ENCODE assay signal across 12 mouse cellular contexts in genomic region chr2:157057758-157058157, GRCm38 (mm10). TPM values are rescaled to one million over a fixed set of nuclear protein-coding genes. Genes with fewer than 3 reads are reported as not detected.
A peak's percentile ranks its signal among the peaks of the same experiment; 100 is the strongest.
DNase-seq lines count a peak whose midpoint lies in the region; ATAC-seq and TF ChIP-seq lines count a peak whose summit lies in the region.
"Had no signal": no experiment of that assay in that cellular context is flagged by ENCODE, and none has a peak within 500 bp of the region (broad histone marks: within the 10 kb centered on the region; RNA-seq: fewer than 3 reads in every experiment).

No protein-coding gene starts in this region.

- H3K27ac ChIP-seq in hindbrain, embryonic 12.5 days: 0 out of 2 replicates have a peak overlapping the region, but pooled peaks have one; percentile 18
- H3K27ac ChIP-seq in hindbrain, embryonic 11.5 days (ENCODE audit: low read depth, low read length): no peak overlapping the region
- peak overlapping the region; percentile 85 for H3K27ac ChIP-seq in hindbrain, embryonic 13.5 days
- H3K27ac ChIP-seq in intestine, embryonic 16.5 days (ENCODE audit: low read length): no peak overlapping the region

- no peak for TF ChIP-seq CTCF in E14TG2a.4 (conservative IDR thresholded peaks at IDR 0.05; ENCODE audit: low read length)

- no peak overlapping the region for H3K4me3 ChIP-seq in hindbrain, embryonic 12.5 days
- no peak overlapping the region for H3K4me3 ChIP-seq in hindbrain, embryonic 11.5 days (ENCODE audit: low read depth, low read length)
- peak overlapping the region; percentile 79 for H3K4me3 ChIP-seq in E14TG2a.4 (replicated peaks; ENCODE audit: low read length)
- no peak overlapping the region for H3K4me3 ChIP-seq in hindbrain, embryonic 13.5 days
- no peak overlapping the region for H3K4me3 ChIP-seq in intestine, embryonic 16.5 days (ENCODE audit: low read length)

- H3K4me1 ChIP-seq in hindbrain, embryonic 12.5 days: peaks cover 37% of the 10 kb centered on the region
- peaks cover 12% of the 10 kb centered on the region for H3K4me1 ChIP-seq in hindbrain, embryonic 11.5 days (replicated peaks; ENCODE audit: control insufficient read depth, insufficient read depth, low read length)
- H3K4me1 ChIP-seq in E14TG2a.4 (replicated peaks; ENCODE audit: low read depth, low read length): peaks cover 67% of the 10 kb centered on the region
- peaks cover 55% of the 10 kb centered on the region for H3K4me1 ChIP-seq in hindbrain, embryonic 13.5 days (replicated peaks)
- peaks cover 13% of the 10 kb centered on the region for H3K4me1 ChIP-seq in intestine, embryonic 16.5 days (ENCODE audit: control insufficient read depth, insufficient read depth, low read length)

- WGBS in hindbrain, embryonic 12.5 days: 85% methylated on average over 4 of the region's 4 CpGs
- 85% methylated on average over 4 of the region's 4 CpGs for WGBS in hindbrain, embryonic 11.5 days
- WGBS in hindbrain, embryonic 13.5 days: 80% methylated on average over 4 of the region's 4 CpGs
- 91% methylated on average over 4 of the region's 4 CpGs for WGBS in intestine, embryonic 16.5 days

- ATAC-seq in hindbrain, embryonic 12.5 days (ENCODE audit: low FRiP score): no peak
- no peak for ATAC-seq in hindbrain, embryonic 11.5 days (ENCODE audit: low FRiP score)
- no peak for ATAC-seq in hindbrain, embryonic 13.5 days (ENCODE audit: low FRiP score)
- no peak for ATAC-seq in intestine, embryonic 16.5 days

- H3K4me2 ChIP-seq in hindbrain, embryonic 12.5 days (replicated peaks): no peak overlapping the region
- no peak overlapping the region for H3K4me2 ChIP-seq in hindbrain, embryonic 11.5 days (replicated peaks; ENCODE audit: low read depth, low read length)
- H3K4me2 ChIP-seq in hindbrain, embryonic 13.5 days: no peak overlapping the region
- no peak overlapping the region for H3K4me2 ChIP-seq in intestine, embryonic 16.5 days (ENCODE audit: low read depth, low read length)

- DNase-seq in hindbrain, embryonic 11.5 days (ENCODE audit: low spot score): no peak
- DNase-seq in ZHBTc4 (ENCODE audit: low read depth, low spot score): peak; percentile 46
- DNase-seq in right cerebral cortex, postnatal 10 days (ENCODE audit: low spot score in 2 of 2): no peak
- DNase-seq in embryo, embryonic 10.5 days (ENCODE audit: low spot score): no peak
- DNase-seq: thymus, postnatal 4 days had no signal

- no peaks in the 10 kb centered on the region for H3K27me3 ChIP-seq in hindbrain, embryonic 12.5 days
- no peaks in the 10 kb centered on the region for H3K27me3 ChIP-seq in hindbrain, embryonic 11.5 days (ENCODE audit: control insufficient read depth, insufficient read depth, low read length)
- H3K27me3 ChIP-seq in E14TG2a.4 (ENCODE audit: insufficient read depth, low read length): no peaks in the 10 kb centered on the region
- H3K27me3 ChIP-seq in hindbrain, embryonic 13.5 days: no peaks in the 10 kb centered on the region
- no peaks in the 10 kb centered on the region for H3K27me3 ChIP-seq in intestine, embryonic 16.5 days (replicated peaks; ENCODE audit: control insufficient read depth, insufficient read depth, low read length)

- peaks cover 53% of the 10 kb centered on the region for H3K36me3 ChIP-seq in hindbrain, embryonic 12.5 days
- peaks cover 7% of the 10 kb centered on the region; the same call in 1 of the 2 replicates for H3K36me3 ChIP-seq in hindbrain, embryonic 11.5 days (ENCODE audit: control insufficient read depth, insufficient read depth, low read length)
- H3K36me3 ChIP-seq in E14TG2a.4 (ENCODE audit: insufficient read depth, low read length): no peaks in the 10 kb centered on the region
- H3K36me3 ChIP-seq in hindbrain, embryonic 13.5 days: peaks cover 66% of the 10 kb centered on the region
- no peaks in the 10 kb centered on the region for H3K36me3 ChIP-seq in intestine, embryonic 16.5 days (ENCODE audit: control insufficient read depth, insufficient read depth, low read length)

- no peak overlapping the region for H3K9ac ChIP-seq in hindbrain, embryonic 12.5 days
- H3K9ac ChIP-seq in hindbrain, embryonic 11.5 days (ENCODE audit: low read depth, low read length): no peak overlapping the region
- no peak overlapping the region for H3K9ac ChIP-seq in hindbrain, embryonic 13.5 days
- no peak overlapping the region for H3K9ac ChIP-seq in intestine, embryonic 16.5 days (ENCODE audit: low read depth, low read length)

- no peaks in the 10 kb centered on the region for H3K9me3 ChIP-seq in hindbrain, embryonic 12.5 days (replicated peaks)
- H3K9me3 ChIP-seq in hindbrain, embryonic 11.5 days (ENCODE audit: control insufficient read depth, low read length): no peaks in the 10 kb centered on the region
- H3K9me3 ChIP-seq in E14TG2a.4 (ENCODE audit: low read length): no peaks in the 10 kb centered on the region
- H3K9me3 ChIP-seq in hindbrain, embryonic 13.5 days: no peaks in the 10 kb centered on the region
- no peaks in the 10 kb centered on the region for H3K9me3 ChIP-seq in intestine, embryonic 16.5 days (ENCODE audit: control insufficient read depth, low read length)

RNA-seq across cellular contexts. Expression of gene Soga1, which starts 21.3 kb away (rescaled TPM):
- 7.7 and 8.6 TPM in 2 replicates for polyA plus RNA-seq in hindbrain, embryonic 12.5 days (2016; fragmentation: Nextera tagmentation; extraction: Ambion mirVana)
- 7.2 and 9.8 TPM in 2 replicates for polyA plus RNA-seq in hindbrain, embryonic 11.5 days (2014; fragmentation: Nextera tagmentation; extraction: Ambion mirVana)
- polyA plus RNA-seq in hindbrain, embryonic 13.5 days (2015; fragmentation: Nextera tagmentation; extraction: Ambion mirVana): 6.2 and 6.4 TPM in 2 replicates
- polyA plus RNA-seq in intestine, embryonic 16.5 days (2015; fragmentation: Nextera tagmentation; extraction: Ambion mirVana): 1.2 and 1.3 TPM in 2 replicates

RNA-seq across cellular contexts. Expression of gene Tldc2, which starts 29.1 kb away (rescaled TPM):
- polyA plus RNA-seq in hindbrain, embryonic 12.5 days (2016; fragmentation: Nextera tagmentation; extraction: Ambion mirVana): not detected in 2 replicates
- not detected in 2 replicates for polyA plus RNA-seq in hindbrain, embryonic 11.5 days (2014; fragmentation: Nextera tagmentation; extraction: Ambion mirVana)
- polyA plus RNA-seq in hindbrain, embryonic 13.5 days (2015; fragmentation: Nextera tagmentation; extraction: Ambion mirVana): not detected in 2 replicates
- not detected in 2 replicates for polyA plus RNA-seq in intestine, embryonic 16.5 days (2015; fragmentation: Nextera tagmentation; extraction: Ambion mirVana)
- polyA plus RNA-seq: heart, embryonic 16.5 days; liver, embryonic 11.5 days; spleen, adult 2 months had no signal

RNA-seq across cellular contexts. Expression of gene Dsn1, which starts 50.8 kb away (rescaled TPM):
- polyA plus RNA-seq in hindbrain, embryonic 12.5 days (2016; fragmentation: Nextera tagmentation; extraction: Ambion mirVana): 35.1 and 36.5 TPM in 2 replicates
- polyA plus RNA-seq in hindbrain, embryonic 11.5 days (2014; fragmentation: Nextera tagmentation; extraction: Ambion mirVana): 42.1 and 44.7 TPM in 2 replicates
- polyA plus RNA-seq in hindbrain, embryonic 13.5 days (2015; fragmentation: Nextera tagmentation; extraction: Ambion mirVana): 12.3 and 13.2 TPM in 2 replicates
- polyA plus RNA-seq in intestine, embryonic 16.5 days (2015; fragmentation: Nextera tagmentation; extraction: Ambion mirVana): 23.4 and 25.3 TPM in 2 replicates

Comparison
In these comparisons a context has a peak if more than half of its experiments do, and no peak if none do; other contexts are left out.
1. H3K27ac ChIP-seq: peak in hindbrain, embryonic 12.5 days (single experiment) and hindbrain, embryonic 13.5 days (single experiment); none in hindbrain, embryonic 11.5 days (single experiment) and intestine, embryonic 16.5 days (single experiment).